Mouse (Mus musculus) kidney, adult 2 months (tissue): ENCODE measurements around the gene Tmem204.

ENCODE experiments used
- CTCF ChIP-seq: fragments of 200-500 bp; conservative IDR thresholded peaks from 2 replicates; pipeline ENCODE4 v1.5.1; 2011; ENCODE audit warnings: low read depth, mild to moderate bottlenecking, control low read depth, low read length, moderate library complexity, mixed read lengths; ENCODE audit not compliant: insufficient read depth, insufficient read length
- POLR2A ChIP-seq: fragments of 200-500 bp; IDR thresholded peaks from one replicate; pipeline ENCODE4 v1.6.1; 2011; ENCODE audit warnings: low read depth, low read length, control low read depth

DNA sequence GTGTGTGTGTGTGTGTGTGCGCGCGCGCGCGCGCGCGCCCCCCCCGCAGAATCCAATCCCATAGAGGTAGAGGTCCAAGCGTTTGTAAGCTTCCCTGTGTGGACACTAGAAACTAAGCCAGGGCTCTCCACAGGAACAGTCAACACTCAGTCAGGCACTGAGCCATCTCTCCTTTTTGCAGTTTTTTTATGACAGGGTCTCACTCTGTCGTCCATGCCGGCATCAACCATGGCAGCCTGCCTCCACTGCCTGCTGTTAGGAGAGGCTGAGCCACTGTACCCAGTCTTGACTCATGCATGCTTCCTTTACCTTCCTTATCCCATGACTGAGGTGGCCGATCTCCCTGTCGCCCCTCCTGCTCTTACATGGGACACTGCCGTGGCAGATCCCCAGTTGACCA lies 24.4 kb upstream of the Tmem204 start:
- no peak for TF ChIP-seq CTCF
- TF ChIP-seq POLR2A: no peak
